Mouse (Mus musculus): ENCODE measurements at regions not wholly inside any gene's neighbourhood (a gene's known extent, or its start where the extent isn't known, plus 50 kb on each side); places are given as distances from the start of the nearest gene placed in this dataset.
A peak's percentile ranks its signal among the peaks of the same experiment; 100 is the strongest.

DNA sequence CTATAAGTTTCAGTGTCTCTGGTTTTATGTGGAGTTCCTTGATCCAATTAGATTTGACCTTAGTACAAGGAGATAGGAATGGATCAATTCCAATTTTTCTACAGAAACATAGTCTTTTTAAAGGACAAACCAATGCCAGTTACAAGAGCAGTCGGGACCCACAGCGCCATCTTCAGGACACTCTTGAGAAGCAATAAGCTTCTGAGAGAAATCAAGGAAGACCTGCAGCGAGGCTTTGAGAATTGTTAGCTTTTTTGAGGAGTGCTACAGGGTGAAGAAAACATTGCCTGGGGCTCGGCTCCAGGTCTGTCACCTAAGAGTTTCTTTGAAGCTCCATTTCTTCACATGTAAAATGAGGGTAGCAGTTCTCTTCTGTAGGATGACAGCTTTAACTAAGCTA lies 112.0 kb upstream of the Ppm1h start:
- DNase-seq = no peak

DNA sequence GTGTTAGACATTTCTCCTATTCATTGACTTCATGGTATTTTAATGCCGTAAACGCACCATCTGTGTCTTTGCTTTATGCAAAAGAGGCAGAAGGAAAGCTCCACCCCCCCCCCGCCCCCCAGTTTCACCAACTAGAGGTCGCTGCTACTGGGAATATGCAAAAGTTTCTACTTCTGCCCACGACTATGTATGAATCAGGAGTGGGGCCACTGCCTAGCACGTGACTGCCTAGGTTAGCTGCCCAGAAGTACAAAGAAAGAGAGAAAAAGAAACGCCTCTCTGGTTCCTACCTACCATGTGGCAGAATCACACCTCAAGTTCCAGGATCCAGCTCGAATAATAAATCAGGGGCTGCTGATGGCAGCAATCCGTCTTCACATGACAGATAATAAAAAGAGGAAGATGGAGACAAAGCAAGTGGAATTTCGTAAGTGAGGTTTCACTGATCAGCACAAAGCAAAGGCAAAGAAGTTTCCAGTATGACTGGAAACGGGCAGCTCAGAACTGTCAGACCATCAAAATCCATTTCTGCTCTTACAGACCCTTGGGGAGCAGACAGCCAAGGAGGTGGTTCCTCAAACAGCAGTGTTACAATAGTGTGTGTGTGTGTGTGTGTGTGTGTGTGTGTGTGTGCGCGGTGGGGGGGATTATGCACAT lies 108.9 kb upstream of the Ppm1h start:
- no peak for DNase-seq

DNA sequence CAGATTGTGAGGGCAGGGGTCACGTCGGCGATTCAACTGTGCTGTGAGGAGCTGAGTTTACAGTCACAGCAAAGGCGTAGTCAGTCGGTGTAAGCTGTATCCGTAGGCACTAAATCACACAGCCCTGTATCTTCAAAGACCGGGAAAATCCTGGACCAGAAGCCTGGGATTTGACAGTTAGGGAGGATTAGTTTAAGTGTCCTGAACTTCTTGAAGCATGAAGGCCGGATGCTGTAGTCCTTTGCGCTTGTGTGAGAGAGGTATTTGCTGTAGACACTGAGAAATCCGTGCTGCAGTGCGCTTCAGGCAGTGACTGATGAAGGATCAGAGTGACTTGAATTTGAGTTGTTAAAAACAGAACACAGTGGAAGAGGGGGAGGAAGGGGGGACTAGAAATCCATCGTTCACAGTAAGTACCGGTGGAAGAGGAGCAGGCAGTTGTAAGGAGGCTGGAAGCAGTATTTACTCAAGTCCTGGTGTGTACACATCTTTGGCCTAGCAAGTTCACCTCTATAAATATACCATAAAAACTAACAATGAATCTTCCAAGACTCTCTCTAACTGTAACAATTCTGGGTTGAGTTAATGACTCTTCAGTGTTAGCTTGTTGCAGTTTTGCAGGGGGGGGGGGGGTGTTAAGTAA lies 107.5 kb upstream of the Ppm1h start:
- DNase-seq = no peak

DNA sequence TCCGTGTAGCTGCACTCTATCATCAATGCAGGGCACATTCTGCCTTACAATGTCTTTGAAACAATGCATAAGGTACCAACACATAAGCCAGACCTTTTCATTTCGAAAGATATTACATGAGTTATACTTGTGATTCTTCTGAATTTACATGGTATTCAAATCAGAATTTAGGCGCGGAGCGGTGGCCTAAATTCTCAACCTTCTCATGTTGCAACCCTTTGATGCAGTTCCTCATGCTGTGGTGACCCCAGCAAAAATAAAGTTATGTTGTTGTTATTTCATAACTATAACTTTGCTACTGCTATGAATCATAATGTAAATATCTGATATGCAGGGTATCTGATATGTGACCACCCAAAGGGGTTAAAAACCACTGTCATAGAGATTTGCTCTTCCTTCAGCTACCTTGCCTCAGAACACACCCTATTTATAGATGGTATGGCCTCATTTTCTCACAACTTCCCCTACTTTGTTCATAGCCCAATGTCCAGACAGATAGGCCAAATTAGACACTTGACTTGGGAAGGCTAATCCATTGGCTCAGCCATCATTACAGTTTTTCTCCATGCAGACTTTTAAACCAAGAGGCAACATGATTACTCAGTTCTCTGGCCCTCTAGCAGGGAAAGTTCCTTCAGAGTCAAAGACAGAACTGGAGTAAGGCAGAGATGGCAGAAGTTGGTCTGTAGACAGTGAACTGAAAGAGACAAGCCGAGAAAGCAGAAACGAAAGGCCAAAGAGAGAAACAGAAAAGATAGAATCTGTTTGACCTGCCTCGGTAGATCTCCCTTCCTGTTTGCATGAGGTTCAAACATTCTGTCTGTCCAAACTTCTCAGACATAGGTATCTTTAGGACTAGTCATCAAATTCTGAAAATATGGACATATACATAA lies 102.1 kb upstream of the Ppm1h start:
- DNase-seq = no peak

DNA sequence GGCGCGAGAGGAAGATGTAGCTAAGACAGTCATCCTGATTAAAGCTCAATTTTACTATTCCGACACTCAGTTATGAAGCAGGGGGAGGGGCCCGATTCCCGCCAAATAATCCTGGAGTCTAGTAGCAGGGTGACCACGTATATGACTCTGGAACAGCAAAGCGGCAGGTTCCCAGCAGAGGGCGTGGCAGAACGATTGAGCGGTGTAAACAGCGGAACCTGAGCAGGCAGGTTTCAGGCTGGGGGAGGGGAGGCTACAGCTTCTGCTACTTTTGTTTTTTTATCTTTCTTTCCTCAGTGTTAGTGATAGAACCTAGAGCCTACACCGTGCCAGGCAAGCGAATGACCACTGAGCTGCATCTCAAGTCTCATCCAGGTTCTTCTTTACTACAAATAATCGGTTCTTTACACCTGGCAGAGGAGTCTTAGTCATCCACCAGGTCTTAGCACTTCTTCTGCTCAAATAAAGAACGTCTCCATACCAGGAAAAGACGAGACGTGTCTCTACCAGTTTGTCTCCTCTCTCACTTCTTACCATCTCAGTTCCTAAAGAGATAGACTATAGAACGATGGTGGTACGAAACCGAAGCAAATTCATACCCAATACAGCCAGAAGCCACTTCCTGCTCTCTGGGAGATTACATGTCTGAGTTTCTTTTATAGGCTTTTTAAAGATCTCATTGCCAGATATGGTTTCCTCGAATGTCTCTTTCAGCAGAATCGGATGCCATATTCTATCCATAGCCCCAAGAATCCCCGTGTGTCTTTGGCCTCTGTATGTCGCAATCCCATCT lies 100.2 kb upstream of the Ppm1h start:
- no peak for DNase-seq

DNA sequence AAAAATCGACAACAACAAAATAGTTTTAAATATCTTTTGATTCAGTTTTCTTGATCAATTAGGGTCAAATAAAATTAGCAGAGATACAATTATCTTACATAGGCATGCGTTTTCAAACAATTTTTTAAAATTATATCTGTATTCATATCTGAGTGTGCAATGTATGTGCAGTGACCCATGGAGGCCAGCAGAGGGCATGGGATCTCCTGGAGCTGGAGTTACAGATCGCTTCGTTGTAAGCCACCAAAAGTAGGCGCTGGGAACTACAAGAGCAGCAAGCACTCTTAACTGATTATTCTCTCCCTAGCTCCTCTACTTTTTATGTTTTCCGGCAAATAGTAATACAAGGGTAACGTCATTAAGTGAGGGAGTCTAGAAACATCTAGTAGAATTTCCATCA lies 97.5 kb upstream of the Ppm1h start:
- DNase-seq = no peak

DNA sequence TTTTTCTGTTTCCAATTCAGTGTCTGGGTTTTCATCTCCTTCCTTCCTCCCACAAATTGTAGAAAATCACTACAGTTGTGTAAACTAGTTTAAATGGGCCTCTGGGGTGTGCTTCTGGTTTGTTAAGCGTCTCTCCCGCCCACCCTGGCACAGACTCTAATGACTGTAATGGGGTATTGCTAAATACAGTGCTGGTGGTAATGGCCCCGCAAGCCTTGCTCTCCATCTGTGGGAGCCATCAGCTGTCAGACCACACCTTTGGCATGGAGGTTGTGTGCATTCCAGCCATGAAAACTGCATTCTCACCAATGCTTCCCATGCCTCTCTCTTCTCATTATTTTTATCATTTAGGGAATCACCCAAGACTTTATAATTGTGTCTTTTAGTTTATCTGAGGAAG lies 91.0 kb upstream of the Ppm1h start:
- no peak for DNase-seq

DNA sequence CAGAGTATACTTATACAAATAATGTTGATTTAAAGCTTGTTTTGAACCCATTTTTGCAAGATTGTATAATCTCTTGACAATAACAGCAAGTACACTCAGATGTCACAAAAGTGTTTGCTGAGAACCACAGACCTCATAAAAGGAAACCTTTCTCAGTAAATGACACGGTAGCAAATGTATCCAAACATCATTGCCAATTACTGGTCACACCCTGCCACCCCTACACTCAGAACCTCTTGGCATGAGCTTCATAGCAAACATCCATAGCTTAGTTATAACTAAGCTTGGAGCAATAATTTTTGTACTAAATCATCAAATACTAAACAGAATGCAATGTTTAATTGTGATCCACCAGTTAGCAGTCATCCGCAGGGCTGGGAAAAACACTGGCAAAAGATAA lies 79.1 kb upstream of the Ppm1h start:
- no peak for DNase-seq

DNA sequence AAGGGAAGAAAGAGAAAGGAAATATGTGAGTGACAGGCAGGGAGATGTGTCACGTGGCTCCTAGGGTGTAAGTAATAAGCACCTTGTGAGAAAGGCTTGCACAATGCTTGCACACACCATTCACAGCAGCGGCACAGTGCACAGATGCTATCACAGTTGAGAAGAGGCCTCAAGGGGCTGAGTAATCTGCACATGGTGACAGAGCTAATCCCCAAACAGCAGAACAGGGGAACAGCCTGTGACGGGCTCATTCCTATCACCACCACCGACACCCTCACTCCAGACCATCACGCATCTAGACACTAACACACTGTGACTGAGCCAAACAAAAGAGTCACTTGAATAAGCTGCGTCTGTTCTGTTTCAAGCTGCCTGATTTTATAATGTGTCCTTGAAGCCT lies 76.2 kb upstream of the Ppm1h start:
- no peak for DNase-seq

DNA sequence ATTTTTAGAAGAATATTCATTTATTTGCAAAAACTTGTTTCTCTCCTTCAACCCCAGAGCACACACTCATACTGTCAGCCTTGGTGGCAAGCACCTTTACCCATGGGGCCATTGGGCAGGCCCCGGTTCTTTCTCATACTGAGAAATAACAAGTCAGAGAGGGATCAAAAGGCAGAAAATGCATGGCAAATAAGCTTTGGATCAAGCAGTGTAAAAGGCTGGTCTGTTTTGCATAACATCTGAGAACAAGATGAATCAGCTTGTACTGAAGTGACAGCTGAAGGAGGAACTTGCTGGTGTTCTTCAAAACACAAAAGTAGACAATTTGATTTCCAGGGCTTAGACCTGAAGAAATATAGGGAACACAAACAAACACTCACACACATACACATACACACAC lies 74.6 kb upstream of the Ppm1h start:
- DNase-seq = no peak

DNA sequence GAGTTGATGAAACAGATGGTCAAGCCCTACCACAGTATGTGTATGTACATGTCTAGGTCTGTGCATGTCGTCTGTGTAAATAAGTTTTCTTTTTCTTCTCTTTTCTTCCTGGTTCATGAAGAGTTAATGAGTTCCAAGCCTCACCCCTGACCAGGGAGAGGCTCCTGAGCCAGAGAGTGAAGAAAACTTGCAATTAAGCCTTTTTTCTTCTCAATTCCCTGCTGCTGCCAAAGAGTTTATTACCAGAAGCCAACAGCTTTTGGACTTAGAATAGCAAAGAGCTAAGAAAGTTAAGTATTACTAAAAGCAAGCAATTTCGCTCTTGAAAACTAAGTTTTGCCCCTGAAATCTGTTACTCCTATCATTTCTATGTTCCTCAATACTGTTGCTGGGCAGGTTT lies 65.3 kb upstream of the Ppm1h start:
- DNase-seq = no peak

DNA sequence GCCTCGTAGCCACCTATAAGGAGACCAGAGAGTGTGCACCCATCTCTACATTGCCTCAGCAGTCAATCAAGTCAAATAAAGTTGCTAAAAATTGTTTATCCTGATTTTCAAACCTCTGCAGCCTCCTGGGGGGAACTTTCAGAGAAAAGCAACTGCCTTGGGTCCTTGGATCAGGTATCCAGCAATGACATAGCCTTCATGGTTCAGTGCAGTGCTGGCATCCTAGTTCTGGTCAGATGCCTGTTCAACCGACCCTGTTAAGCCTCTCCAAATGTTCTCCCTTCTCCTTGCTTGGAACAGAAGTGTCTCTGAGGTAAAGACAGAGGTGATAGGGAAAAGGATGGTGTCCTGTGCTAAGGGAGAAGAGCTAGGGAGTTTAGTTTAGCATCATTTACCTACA lies 64.7 kb upstream of the Ppm1h start:
- no peak for DNase-seq

DNA sequence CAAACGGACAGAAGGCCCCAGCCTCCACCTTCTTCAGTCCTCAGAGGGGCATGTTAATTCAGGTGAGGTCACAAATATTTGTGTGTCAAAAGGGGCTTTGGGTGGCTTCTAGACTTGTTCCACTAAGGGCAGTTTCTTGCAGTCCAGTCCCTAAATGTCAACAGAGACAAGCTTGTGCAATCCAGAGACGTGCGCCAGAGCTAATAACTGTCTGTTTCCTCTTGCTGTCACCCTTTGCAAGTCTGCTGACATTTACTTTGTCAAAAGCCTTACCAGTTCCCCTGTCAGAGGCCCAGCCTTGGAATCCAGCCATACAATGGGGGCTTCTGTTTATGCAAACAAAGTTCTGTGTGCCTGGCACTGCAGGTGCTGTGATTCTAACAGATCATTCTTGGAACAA lies 63.8 kb upstream of the Ppm1h start:
- DNase-seq = peak; percentile 10

DNA sequence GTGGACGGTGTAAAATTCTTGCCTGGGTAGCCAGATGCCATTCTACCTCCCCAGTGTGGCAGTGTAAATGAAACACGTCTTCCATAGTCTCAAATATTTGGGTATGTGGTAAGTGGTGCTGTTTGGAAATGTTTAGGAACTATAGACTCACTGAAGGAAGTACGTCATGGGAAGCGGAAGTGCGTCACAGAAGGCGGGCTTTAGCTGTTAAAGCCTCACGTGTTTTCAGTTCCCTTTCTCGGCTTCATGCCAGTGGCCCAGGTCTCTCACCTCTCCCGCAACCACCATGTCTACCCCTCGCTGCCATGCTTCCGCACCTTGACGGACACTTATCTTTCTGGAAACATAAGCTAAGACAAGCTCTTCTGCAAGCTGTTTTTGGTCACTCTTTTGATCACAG lies 62.9 kb upstream of the Ppm1h start:
- DNase-seq = no peak

DNA sequence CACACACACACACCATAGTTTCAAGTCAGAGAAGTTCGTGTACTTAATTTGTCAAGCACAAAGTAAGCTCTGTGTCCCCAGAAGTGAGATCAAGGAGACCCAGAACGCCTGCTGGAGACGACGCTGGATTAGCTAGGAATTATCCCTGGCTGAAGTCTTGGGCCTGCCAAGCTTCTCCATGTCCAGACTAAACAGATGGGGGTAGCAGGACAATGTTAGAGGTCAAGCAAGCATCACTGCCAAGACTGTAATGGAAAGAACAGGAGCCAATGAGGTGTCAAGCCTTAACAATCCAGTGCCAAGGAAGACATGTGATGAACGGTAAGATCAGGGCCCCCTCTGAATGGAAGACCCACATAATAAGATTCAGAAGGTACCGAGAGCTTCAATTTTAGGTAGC lies 62.2 kb upstream of the Ppm1h start:
- no peak for DNase-seq

DNA sequence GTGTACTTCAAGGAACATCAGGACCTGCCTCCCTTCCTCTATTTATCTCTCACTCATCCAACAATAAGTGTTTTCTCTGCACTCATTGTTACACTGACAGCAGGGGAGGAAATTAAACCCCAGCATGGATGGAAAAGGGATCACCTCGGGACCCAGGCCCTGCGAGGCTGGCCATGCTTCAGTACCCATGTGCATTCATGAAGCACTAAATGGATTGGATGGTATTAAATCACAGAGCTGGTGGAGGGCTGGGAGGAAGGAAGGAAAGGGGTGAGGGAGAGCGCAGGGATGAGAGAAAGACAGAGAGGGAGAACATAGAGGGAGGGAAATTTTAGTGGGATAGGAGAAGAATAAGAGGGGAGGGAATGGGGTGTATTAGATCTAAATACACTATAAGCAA lies 59.7 kb upstream of the Ppm1h start:
- DNase-seq = no peak

DNA sequence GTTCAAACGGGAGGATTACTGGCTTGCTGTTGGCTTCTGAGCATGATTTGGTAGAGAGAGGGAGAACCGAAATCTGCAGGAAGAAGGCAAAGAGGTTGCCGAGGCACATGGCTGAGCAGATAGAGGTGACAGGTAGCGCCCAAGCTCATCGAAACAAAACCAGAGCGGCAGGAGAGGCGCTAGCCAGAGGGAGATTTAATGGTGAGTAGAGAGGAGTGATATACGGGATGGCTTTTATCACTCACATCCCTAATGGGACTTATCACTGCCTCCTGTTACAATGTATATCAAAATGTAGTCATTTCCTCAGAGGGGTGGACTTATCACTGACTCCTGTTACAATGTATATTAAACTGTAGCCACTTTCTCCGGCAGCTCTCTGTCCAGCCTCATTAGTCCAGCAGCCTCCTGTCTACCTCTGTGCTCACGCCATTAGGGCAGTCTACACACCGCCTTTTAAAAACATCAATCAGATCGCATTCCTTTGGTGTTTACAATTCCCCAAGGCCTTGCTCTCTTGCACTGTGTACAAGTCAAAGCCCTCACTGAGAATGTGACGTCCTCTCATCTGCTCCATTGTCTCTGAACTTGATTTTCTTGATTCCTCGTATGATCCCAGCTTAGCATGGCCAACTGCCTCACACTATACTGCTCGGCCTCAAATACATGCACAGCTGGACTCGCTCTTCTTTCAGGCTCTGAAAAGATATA lies 59.0 kb upstream of the Ppm1h start:
- DNase-seq = no peak

Data from adrenal gland, postnatal 10 days (tissue).